Mouse (Mus musculus) cerebellum, postnatal 4 days (tissue): Measurements from ENCODE around the gene Gpr137b.
"Not testable (repeated sequence)": the region's sequence is repeated elsewhere in the genome, so short reads cannot be mapped to it uniquely, and the experiment has no call there.

Experiments used
- DNase-seq, 2 experiments: peaks; one replicate each; pipeline ENCODE4 v3.0.0; 2022; ENCODE audit warnings: low spot score in 2 of 2, mixed read lengths in 1 of 2

The Gpr137b gene

GRCm38 (mm10) chr13:13366371-13366770 lies 27.4 kb downstream of the Gpr137b start:
- not testable (repeated sequence) for DNase-seq

GRCm38 (mm10) chr13:13363536-13363935 lies 30.3 kb downstream of the Gpr137b start:
- not testable (repeated sequence) for DNase-seq

- not testable (repeated sequence) for DNase-seq
Observed at GRCm38 (mm10) chr13:13362261-13362660, 31.6 kb downstream of the Gpr137b start.

GRCm38 (mm10) chr13:13360045-13360444 lies 33.8 kb downstream of the Gpr137b start:
- not testable (repeated sequence) for DNase-seq

- DNase-seq = not testable (repeated sequence)
Observed at GRCm38 (mm10) chr13:13358602-13359001, 35.2 kb downstream of the Gpr137b start.

- not testable (repeated sequence) for DNase-seq
Observed at GRCm38 (mm10) chr13:13358097-13358496, 35.7 kb downstream of the Gpr137b start.

GRCm38 (mm10) chr13:13352113-13352512 lies 41.7 kb downstream of the Gpr137b start:
- not testable (repeated sequence) for DNase-seq

- not testable (repeated sequence) for DNase-seq
Observed at GRCm38 (mm10) chr13:13350681-13351080, 43.1 kb downstream of the Gpr137b start.

GRCm38 (mm10) chr13:13349288-13349687 lies 44.5 kb downstream of the Gpr137b start:
- peak in 1 of 2 experiments; percentile 43 for DNase-seq

- not testable (repeated sequence) for DNase-seq
Observed at GRCm38 (mm10) chr13:13347634-13348412, 46.0 kb downstream of the Gpr137b start.

- DNase-seq = not testable (repeated sequence)
Observed at GRCm38 (mm10) chr13:13337361-13337760, 56.5 kb downstream of the Gpr137b start.

- peak; percentile 32 to 61 for DNase-seq
Observed at GRCm38 (mm10) chr13:13328876-13329275, 64.9 kb downstream of the Gpr137b start.
